ENCODE assay signal across 8 mouse cellular contexts in genomic region chr8:126736441-126736962, GRCm38 (mm10).
DNase-seq lines count a peak whose midpoint lies in the region; ATAC-seq lines count a peak whose summit lies in the region.

No protein-coding gene starts in this region.

- H3K27ac ChIP-seq in limb, embryonic 13.5 days: peak overlapping the region; percentile 92
- H3K27ac ChIP-seq in midbrain, embryonic 13.5 days: peak overlapping the region; percentile 57

- peak overlapping the region; percentile 33 for H3K4me2 ChIP-seq in limb, embryonic 13.5 days (replicated peaks)
- H3K4me2 ChIP-seq in midbrain, embryonic 13.5 days (replicated peaks): no peak overlapping the region

- peaks cover 53% of the 10 kb centered on the region for H3K4me1 ChIP-seq in limb, embryonic 13.5 days
- H3K4me1 ChIP-seq in midbrain, embryonic 13.5 days (replicated peaks): peaks cover 47% of the 10 kb centered on the region

- no peaks in the 10 kb centered on the region for H3K9me3 ChIP-seq in limb, embryonic 13.5 days
- H3K9me3 ChIP-seq in midbrain, embryonic 13.5 days: no peaks in the 10 kb centered on the region

- H3K4me3 ChIP-seq in limb, embryonic 13.5 days: no peak overlapping the region
- H3K4me3 ChIP-seq in midbrain, embryonic 13.5 days (replicated peaks): no peak overlapping the region

- H3K36me3 ChIP-seq in limb, embryonic 13.5 days: no peaks in the 10 kb centered on the region
- no peaks in the 10 kb centered on the region for H3K36me3 ChIP-seq in midbrain, embryonic 13.5 days

- H3K9ac ChIP-seq in limb, embryonic 13.5 days: peak overlapping the region; percentile 43; the same call in 1 of the 2 replicates
- H3K9ac ChIP-seq in midbrain, embryonic 13.5 days (replicated peaks): no peak overlapping the region

- WGBS in limb, embryonic 13.5 days: 23% methylated on average over 10 of the region's 10 CpGs
- 15% methylated on average over 10 of the region's 10 CpGs for WGBS in midbrain, embryonic 13.5 days

- peak; percentile 84 for DNase-seq in adrenal gland, adult 2 months
- peak; percentile 14 for DNase-seq in embryo, embryonic 9.5 days (ENCODE audit: extremely low spot score)
- peak; percentile 88 for DNase-seq in kidney, adult 18-20 months
- DNase-seq in T-cell, adult 2 months (ENCODE audit: low spot score): no peak
- DNase-seq in cerebellum, postnatal 36 days: no peak

- ATAC-seq in granulocyte monocyte progenitor cell, adult 5-6 weeks (replicated peaks; ENCODE audit: poor library complexity, severe bottlenecking): peak; percentile 11
- ATAC-seq in limb, embryonic 13.5 days (ENCODE audit: low FRiP score, low read depth): peak; percentile 41
- peak; percentile 40; the same call in 1 of the 2 replicates for ATAC-seq in midbrain, embryonic 13.5 days

- H3K27me3 ChIP-seq in limb, embryonic 13.5 days: no peaks in the 10 kb centered on the region
- H3K27me3 ChIP-seq in midbrain, embryonic 13.5 days: no peaks in the 10 kb centered on the region

Comparison
In these comparisons a context has a peak if more than half of its experiments do, and no peak if none do; other contexts are left out.
1. DNase-seq: peak in adrenal gland, adult 2 months (single experiment), embryo, embryonic 9.5 days (single experiment) and kidney, adult 18-20 months (single experiment); none in T-cell, adult 2 months (single experiment) and cerebellum, postnatal 36 days (0 of 2).
2. Peak in every context shown above with its lines, with median percentiles within 50 percentile points of each other: ATAC-seq.